Mouse (Mus musculus) thymus, postnatal 25 days (tissue): Measurements from ENCODE around the gene Cmbl.
A peak's percentile ranks its signal among the peaks of the same experiment; 100 is the strongest.

ENCODE experiments used
- DNase-seq: peaks from one replicate; pipeline ENCODE4 v3.0.0; 2022

Cmbl gene

DNA sequence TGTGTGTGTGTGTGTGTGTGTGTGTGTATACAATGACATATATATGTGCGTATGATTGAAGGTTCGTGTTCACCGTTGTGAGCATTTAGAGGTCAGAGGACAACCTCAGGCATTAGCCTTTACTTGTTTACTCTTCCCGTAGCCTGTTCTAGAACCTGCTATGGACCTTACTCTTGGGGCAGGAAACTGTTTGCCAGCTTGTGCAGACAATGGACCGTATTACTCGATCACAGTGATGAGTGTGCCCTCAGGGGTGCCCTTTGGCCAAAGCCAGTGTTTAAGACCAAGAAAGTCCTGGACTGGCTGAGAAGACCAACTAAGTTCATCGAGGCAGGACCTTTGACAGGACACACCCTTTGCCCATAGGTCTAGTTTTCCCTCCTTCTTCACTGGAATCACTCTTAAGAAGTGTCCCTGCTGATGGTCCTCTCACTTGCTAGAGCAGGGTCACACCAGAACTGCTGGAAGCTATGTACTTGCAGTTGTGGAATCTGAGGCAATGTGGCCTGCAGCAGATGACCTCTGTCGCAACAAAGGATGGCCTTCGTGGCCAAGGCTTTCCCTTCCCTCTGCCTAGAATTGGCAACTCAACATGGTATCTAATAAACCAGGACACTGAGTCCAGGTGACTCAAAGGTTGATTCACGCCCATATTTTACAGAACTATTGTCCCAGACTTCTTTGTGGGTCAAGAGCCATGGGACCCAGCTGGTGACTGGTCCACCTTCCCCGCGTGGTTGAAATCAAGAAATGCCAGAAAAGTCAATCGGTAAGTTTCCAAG lies 18.3 kb downstream of the Cmbl start:
- no peak for DNase-seq

DNA sequence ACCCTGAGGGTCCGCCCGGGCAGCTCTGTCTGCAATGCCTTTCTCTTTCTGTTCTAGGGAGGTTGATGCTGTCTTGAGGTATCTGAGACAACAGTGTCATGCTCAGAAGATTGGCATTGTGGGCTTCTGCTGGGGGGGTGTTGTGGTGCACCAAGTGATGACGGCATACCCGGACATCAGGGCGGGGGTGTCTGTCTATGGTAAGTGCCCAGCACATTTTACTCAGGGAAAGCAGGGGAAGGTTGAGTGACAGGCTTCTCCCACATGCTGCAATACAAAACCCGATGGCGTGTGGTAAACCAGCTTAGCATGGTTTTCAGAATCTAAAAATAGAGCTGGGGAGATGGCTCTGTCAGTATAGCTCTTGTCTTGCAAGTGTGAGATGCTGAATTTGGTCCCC lies 20.0 kb downstream of the Cmbl start:
- no peak for DNase-seq

DNA sequence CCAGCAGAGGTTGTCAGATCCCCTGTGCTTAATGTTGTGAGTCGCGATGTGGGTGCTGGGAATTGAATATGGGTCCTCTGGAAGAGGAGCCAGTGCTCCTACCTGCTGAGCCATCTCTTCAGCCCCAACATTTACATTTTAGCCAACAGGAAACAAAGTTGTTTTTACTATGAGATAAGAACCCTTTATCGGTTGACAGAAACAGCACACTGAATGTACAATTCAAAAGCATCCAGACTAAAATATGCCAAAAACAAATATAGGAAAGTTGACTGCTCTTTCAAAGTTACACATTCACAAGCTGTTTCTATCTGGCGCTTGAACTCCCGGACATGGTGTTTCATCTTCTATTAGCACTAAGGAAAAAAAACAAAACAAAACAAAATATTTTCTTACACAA lies 20.9 kb downstream of the Cmbl start:
- DNase-seq = no peak

DNA sequence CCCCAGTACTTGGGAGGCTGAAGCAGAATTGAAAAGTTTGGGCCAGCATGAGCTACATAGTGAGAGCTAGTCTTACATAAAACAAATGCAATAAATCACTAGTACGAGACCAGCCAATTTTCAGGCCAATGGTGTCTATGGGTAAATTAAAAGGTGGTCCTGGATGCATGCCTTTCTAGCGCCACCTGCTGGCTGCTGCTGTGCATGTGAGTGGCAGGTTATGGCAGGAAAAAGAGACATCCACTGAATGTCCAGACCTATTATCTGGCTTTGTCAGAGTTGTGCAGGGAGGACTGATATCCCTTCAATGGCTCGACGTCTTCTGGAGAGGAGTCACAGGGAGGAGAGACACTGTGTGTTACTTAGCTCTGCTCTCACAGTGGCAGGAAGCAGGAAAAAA lies 21.3 kb downstream of the Cmbl start:
- DNase-seq = peak; percentile 84

DNA sequence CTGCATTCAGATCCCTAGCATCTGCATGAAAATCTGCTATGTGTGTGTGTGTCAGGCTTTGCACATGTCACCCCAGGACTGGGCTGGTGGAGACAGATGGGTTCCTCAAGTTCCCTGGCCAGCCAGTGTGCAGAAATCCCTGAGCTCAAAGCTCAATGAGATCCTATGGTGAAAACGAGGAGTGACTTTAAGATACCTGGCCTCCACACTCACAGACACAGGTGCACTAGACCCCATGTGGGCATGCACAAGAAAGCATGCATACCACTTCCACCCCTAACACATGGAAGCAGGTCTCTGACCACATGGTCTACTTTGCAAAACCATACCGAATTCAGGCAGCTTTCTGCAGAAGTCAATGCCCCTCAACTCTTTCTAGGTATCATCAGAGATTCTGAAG lies 22.6 kb downstream of the Cmbl start:
- no peak for DNase-seq

DNA sequence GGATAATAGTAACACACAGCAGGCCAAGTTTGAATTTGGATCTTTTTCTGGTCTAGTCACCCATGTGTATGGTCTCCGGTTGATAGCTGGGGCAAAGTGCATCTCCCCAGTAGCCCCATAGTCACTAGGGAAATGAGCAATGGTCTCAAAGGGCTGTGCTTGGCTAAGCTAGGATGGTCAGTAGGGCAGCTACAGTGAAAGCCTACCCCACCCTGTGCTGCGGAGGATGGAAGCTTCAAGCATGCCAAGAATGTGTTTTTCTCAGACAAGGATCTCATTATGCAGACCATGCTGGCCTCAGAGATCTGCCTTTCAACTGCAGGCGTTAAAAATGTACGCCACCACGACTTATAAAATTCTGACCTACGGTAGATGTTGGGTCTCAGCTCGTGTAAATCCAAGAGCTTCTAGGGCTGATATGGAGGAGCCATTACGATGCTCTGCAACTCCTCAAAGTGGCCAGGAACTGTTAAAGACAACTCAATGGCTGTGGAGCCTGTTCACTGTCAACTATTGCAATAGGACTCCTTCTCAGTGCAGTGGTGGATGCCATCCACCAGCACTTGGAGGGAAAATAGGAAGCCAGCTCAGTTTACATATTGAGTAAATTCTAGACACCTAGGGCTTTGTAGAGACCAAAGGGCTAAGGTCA lies 23.9 kb downstream of the Cmbl start:
- DNase-seq = no peak

DNA sequence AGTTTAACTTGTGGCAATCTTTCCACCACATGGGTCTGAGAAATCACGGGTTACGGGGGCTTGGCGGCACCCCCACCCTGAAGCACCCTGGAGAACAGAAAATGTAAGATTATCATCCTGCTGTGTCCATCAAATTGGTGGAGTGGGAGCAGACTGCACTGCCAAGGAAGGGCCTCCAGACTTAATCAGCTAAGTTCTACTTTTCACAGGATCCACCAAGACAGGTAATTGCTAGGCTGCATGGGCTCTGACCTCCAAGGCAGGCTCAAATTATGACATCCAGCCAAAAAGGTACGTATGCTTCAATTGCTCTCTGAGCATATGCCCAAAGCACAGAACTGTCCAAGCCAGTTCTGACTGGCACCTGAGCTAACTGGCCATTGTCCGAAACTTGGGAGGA lies 25.0 kb downstream of the Cmbl start:
- DNase-seq = no peak

DNA sequence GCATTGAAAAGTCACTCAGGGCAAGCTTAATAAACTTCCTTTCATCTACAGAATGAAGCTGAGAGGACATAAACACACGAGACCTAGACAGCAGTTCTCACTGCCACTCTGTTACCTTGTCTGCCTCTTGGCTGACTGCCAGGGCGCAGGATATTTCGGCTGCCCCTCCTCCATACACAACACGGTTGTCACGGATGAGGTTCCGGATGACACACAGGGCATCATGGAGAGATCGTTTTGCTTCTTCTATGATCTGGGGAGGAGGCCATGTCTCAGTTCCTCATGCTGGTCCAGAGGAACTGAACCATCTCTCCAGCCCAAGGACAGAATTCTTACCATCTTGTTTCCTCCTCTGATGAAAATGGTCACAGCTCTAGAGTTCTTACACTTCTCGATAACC lies 27.3 kb downstream of the Cmbl start:
- DNase-seq = no peak

DNA sequence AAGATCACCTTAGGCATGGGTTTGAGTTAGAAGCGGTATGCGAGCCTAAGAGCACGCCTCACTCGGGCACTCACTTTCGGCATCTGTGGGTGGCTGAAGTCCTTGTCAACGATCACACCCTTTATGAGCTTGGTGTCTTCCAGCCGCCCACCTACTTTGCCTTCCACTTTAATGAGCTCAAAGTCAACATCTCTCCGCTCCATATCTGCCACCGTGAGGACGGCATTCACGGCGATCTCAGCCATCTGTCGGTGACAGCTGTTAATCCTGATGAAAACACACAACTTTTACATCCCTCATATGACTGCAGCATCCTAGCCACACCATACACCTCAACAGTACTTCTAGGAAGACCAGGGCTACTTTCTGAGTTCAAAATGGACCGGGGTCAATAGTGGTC lies 29.1 kb downstream of the Cmbl start:
- no peak for DNase-seq

DNA sequence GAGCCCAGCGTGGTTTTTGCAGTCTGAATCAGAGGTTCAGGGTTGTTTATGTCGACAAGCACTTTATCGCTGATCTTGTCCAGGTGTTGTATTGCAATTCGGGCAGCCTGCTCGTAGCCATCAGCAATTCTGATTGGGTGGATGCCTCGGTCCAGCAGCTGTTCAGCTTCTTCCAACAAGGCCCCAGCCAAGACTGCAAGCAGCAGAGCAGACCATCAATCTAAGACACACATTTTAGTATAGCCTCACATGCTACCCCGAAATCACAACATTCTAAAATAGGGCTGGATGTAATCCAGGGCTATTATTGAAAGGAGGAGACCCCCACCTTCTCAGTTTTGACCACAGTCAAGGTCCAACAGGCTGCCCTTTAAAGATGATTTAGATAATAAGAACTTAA lies 30.5 kb downstream of the Cmbl start:
- no peak for DNase-seq

DNA sequence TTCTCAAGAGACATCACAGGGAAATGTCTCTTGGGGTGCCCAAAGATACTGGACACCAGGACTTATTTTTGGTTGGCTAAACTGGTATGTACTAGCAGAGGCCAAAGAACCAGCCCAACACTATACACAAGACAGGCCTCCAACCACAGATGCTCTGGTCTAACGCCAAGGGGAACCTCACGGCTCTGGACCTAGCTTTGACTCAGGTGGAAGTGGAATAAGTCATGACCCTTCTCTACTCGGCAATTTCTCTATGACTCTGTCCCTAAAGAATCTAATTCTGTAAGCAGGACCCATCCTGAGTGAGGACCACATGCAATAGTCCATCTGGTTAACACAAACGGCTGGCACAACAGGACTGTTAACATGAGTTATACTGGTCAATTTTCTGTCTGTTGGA lies 34.6 kb downstream of the Cmbl start:
- DNase-seq = no peak

DNA sequence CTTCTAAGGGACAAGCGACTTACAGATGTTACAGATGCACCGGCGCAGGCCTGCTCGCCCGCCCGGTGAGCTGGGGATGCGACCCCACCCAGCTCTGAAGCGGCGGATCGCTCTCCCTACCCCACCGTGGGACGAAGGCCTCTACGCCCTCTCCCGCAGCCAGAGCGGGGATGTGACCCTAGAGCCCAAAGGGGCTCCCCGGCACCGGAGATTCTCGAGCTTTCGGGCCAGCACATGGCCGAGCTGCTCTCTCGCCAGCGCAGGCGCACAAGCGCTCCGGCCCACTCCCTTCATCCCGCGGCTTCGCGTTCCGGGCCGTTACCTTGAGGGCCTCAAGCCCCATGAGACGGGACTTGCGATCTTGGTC lies 36.1 kb downstream of the Cmbl start:
- no peak for DNase-seq

DNA sequence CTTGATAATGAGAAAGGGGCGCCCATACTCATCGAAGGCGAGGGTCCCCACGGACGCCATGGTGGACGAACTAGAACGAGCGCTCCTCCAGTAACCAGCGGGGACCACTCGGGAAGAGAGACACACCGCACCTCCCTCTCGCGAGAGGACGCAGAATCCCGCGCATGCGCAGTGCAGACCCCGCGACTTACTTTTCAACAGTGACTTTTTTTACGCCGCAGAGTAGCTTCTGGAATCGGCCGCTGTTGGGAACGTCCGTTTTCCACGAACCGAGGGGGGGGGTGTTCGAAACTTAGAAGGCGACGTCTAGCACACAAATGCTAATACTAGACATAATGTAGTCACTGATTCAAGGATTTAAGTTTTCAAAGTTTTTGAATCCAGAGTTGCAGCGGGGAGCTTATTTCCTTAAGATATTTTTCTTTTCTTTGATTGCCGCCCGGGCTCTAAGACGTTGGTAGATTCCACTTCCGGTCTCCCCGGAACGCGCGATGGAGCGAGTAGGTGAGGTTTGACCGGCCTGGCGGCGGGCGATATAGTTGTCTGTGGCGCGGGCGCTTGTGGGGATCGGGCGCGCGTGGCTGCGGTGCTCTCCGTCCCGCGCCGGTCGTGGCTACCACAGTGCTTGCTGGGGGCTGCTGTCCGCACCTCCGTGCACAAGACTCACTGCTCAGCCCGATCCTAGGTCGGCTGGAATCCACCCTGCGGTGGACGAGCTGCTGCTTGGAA lies 36.6 kb downstream of the Cmbl start, which contains the start of the genes Cct5 and Fam173b:
Gene Cct5 (minus strand): TSS at position 159 of the 729 bp plus-strand sequence.
Gene Fam173b (plus strand): TSS at position 207 of the 729 bp plus-strand sequence.
- peak; percentile 99 for DNase-seq

DNA sequence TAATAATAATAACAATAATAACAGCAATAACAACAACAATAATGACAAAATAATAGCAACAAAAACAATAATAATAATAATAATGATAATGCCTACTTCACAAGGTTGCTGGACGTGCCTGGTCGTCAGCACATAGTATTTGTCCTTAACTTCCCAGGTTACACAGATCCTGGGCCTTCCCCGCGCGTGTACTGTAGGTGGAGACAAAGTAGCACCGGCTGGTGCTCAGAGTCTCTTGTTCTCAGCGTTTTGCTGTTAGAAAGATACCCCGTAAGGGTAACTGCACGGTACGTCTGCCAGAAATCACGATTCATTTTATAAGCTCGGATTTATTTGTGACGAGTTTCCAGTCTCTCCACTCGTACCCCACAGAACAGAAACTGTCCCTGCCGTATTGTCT lies 37.2 kb downstream of the Cmbl start:
- peak; percentile 70 for DNase-seq

DNA sequence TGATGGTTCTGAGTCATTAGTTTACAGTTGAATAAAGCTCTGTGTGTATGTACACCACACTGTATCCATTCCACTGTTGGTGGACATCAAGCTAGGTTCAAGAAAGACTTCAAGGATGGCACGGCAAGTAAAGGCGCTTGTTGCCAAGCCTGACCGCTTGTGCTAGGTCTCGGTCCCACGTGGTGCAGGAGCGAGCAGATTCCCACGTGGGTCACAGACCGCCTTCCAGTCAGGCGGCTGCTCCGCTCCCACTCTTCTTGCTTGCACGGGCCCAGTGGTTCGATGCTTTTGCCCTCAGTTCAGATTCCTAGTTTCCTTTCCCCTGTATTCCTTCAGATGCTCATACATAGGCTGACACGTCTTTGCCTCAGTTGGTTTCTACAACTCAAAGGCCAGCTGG lies 37.9 kb downstream of the Cmbl start:
- no peak for DNase-seq

DNA sequence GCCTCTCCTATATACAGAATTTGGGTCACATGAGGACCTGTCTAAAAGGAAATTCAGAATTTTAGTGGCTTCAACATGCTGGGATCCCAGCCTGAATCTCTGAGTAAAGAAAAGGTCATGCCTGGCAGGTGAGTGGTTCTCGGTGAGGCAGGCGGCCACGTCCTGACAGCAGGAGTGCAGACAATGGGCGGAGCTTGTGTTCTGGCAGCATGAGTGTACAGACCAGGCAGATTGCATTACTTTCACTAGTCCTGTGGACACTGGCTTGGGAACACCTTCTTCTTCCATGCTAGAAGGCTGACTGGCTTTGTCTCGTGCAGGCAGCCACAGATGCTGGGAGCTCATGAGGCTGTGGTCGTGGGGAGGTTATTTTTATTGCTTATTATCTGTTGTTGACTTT lies 41.6 kb downstream of the Cmbl start:
- DNase-seq = no peak

DNA sequence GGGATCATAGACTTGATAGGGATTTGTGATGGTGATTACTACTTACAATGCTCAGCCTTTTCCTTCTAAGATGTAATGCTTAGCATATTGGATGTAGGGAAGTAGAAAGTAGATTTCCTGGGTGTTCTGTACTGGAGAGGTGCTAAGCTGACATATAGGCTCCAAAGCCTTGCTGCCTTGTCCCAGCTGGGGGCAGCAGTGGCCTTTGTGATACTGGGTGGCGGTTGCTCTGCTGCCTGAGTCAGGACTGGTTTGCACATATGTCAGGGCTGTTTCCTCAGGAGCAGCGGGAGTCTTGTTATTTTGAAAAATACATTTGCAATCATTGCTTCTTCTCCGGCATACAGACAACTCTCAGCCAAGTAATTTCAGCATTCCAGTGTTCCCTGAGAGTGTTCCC lies 45.8 kb downstream of the Cmbl start:
- no peak for DNase-seq

DNA sequence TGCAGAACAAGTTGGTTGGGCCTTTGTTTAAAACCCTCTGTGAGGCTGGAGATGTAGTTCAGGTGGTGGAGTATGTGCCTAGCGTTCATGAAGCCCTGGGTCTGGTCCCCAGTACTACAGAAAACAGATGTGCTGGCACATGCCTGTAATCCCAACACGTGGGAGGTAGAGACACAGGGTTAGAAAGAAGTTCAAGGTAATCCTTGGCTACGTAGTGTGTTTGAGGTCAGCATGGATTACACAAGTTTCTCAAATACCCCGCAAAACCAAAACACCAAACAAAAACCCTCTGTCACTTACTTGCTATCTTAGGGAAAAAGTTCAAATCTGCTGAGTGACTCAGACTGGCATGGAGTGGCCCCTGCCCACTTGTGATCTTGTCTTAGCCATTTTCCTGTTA lies 46.8 kb downstream of the Cmbl start:
- DNase-seq = no peak

DNA sequence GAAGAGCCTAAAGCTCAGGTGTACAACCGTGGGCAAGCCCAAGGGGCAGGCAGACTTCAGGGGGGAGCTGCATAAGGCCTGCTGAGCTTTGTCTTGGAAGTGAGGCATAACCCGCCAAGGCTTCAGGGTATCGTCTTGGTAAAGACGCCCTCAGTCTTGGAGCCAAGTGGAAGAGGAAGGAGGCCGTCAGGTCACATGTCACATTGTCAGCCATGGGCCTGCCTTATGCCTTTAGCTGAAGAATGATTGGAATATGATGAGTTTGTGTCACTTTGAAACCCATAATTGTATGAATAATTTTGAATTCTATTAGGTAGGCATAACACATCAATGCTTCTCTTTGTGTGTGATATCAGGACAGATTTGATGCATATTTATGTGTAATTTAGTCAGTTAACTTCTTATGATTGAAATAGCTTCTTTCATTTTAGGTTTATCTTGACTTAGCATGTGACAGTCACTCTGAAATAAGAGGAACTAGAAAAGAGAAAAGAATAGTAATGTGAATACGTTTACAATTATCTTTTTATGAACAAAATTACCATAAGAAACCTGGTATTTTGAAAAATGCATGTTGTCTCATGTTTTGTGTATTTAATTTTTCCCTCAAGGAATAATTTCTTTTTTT lies 48.8 kb downstream of the Cmbl start:
- no peak for DNase-seq

DNA sequence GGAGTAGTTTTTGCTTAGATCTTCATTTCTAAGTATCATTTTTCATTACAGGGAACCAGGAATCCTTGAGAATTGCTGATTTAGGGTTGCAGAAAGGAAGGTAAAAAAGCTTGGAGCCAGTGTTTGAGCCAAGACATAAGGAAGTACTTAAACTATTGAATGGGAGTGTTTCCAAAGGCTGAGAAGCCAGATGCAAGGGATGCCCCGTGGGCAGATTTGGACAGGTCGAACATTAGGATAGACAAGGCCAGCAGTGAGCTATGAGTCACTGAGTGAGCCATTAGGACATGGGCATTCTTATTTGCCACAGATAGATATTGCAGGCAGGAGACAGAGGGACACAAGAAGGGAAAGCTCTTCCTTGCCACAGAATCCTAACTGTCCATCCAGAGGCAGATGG lies 49.5 kb downstream of the Cmbl start:
- no peak for DNase-seq

DNA sequence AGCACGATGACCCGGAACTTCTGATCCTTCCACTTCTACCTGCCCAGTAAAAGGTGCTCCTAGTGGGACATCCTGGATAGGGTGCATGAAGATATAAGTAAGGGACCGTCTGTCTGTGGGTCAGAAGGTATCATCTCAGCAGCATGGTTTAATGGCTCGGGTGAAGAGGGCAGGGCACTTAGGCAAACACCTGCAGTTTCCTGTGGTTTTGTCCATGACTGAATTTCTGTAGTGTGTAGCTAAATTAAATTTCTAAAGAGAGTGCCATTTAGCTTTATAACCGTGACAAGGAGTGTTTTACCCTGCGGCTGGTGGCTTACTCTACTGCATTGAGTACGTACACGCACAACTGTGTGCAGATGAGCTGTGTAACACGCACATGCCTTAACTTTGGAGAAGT lies 52.1 kb downstream of the Cmbl start:
- no peak for DNase-seq

DNA sequence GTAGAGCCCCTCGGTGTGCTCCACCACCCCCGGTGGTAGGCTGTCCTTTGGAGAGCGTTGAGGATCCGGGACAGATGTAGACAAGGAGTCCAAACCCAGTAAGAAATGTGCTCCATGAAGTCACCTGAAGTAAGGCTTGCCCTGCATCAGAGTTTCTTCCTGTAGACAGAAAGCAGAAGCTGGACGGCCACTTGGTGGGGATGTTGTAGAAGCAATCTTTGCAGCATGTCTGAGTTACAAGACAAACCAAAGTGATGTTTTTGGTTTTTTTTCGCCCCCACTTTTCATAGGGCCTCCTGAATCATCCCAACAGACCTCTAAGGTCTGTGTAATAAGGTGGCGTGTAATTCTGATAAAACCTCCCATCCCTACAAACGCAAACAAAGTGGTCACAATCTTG lies 54.3 kb downstream of the Cmbl start:
- DNase-seq = no peak

DNA sequence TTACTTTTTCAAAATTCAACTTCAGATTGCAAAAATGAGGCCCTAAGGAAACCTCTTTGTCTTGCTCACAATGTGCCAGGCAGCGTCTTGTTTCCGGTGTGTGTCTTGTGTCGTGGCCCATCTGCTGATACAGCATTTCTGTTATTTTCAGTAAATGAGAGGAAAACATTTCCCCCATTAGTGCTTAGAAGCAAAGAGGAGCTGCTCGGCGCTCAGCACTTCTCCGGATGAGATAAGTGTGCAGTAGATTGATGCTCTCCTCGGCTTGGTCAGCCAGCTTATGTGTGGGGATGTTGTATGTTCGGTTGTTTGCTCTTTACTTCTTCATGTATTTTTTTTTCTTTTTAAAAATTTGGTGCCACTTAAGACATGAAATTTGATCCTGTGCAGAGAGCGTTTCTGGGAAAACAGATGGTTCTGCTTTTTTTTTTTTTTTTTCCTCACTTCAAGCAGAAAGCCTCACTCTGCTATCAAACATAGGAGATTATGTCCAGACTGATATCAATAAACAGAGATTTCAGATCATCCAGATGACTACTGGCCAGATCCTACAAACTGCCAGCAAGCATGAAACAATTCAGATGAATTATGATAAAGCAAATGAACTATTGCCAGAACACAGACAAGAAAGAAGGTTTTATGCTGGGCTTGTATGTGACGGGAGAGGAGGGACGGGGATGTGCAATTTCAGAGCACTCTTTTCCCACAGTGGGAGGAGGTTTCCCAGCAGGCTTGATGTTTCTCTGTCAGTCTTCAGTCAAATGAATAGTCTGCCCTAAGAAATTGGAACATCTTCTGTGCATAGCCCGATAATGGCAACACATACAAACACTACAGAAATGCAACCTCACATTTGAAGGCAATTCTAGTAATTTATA lies 62.3 kb downstream of the Cmbl start:
- DNase-seq = no peak
